In the genomic region with DNA sequence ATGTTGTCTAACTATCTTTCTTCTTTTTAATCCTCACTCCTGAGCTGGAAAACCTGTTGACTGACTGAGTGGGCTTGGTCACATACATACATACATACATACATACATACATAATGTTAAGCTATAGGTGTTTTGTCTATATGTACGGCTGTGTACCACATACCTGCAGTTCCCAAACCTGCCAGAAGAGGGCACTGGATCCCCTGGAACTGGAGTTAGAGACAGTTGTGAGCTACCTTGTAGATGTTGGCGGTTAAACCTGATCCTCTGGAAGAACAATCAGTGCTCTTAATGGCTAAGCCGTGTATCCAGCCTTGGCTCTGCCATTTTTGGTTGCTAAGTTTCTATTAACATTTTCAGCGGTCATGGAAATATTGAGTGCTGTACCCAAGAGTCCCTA, we compare ENCODE assay signal across 8 mouse cellular contexts. TPM values are rescaled to one million over a fixed set of nuclear protein-coding genes. Genes with fewer than 3 reads are reported as not detected.
A peak's percentile ranks its signal among the peaks of the same experiment; 100 is the strongest.
DNase-seq lines count a peak whose midpoint lies in the region; TF ChIP-seq lines count a peak whose summit lies in the region.

No protein-coding gene starts in this region.

- H3K36me3 ChIP-seq in ES-E14 (ENCODE audit: control insufficient read depth, insufficient read depth, low read length, poor library complexity, severe bottlenecking), result no peaks in the 10 kb centered on the region
- H3K36me3 ChIP-seq in splenic B cell, adult 2 months (ENCODE audit: control insufficient read depth, insufficient read depth, low read length, poor library complexity, severe bottlenecking), result no peaks in the 10 kb centered on the region

- intact Hi-C loops in gastrocnemius, postnatal 36 days (cut with DNase I), result loop anchor here (1.0 to 5.0 kb wide), 2 partner anchors 65 to 151 kb away; no protein-coding TSS in a partner anchor

- no peak overlapping the region for H3K9ac ChIP-seq in ES-E14 (ENCODE audit: insufficient read depth, low read depth, low read length, poor library complexity, severe bottlenecking)

- H3K4me3 ChIP-seq in ES-E14 (ENCODE audit: insufficient read depth in 1 of 2, low read depth in 1 of 2, low read length in 2 of 2, poor library complexity in 1 of 2, severe bottlenecking in 1 of 2), result no peak overlapping the region

- in situ Hi-C loops in ES-E14 (cut with MboI; ENCODE audit: low sequenced_read_pairs in 2 of 2, unreplicated experiment in 2 of 2), result loop anchor here in 1 of 2 experiments (10.0 kb wide), 1 partner anchor 54 kb away; no protein-coding TSS in a partner anchor

- H3K27ac ChIP-seq in ES-E14 (ENCODE audit: insufficient read depth, low read depth, low read length, poor library complexity, severe bottlenecking), result no peak overlapping the region

- no peaks in the 10 kb centered on the region for H3K27me3 ChIP-seq in splenic B cell, adult 2 months (ENCODE audit: control insufficient read depth, insufficient read depth, low read length, poor library complexity, severe bottlenecking)

- peaks cover 0 to 3% of the 10 kb centered on the region in 2 experiments; a peak in 1 of 4 replicates for H3K4me1 ChIP-seq in ES-E14 (ENCODE audit: control insufficient read depth in 2 of 2, insufficient read depth in 2 of 2, low read length in 2 of 2, poor library complexity in 1 of 2)

- H3K9me3 ChIP-seq in ES-E14 (ENCODE audit: control insufficient read depth, insufficient read depth, low read depth, low read length), result no peaks in the 10 kb centered on the region

- DNase-seq in cerebellum, adult 11 months, result peak; percentile 11
- DNase-seq in cerebellum, adult 11-12 months, result no peak
- peak; percentile 85 for DNase-seq in ES-E14 (ENCODE audit: low read depth, low spot score)
- DNase-seq in cerebellum, adult 9-10 months, result peak; percentile 17
- DNase-seq in gastrocnemius, postnatal 36 days, result peak; percentile 70
- peak; percentile 71 for DNase-seq in layer of hippocampus, postnatal 10 days (ENCODE audit: low spot score in 2 of 2)
- peak; percentile 48 to 79 for DNase-seq in lung, postnatal 4 days
- DNase-seq in splenic B cell, adult 2 months (ENCODE audit: low read depth, low spot score), result peak; percentile 76

TF ChIP-seq in ES-E14, 5 proteins besides CTCF, POLR2A, EP300 and RAD21:
- TF ChIP-seq CHD2 (IDR thresholded peaks at IDR 0.05; ENCODE audit: low read depth, low read length), result no peak
- no peak for TF ChIP-seq MAFK (IDR thresholded peaks at IDR 0.05; ENCODE audit: insufficient read depth, low read depth, low read length)
- TF ChIP-seq HCFC1 (IDR thresholded peaks at IDR 0.05; ENCODE audit: borderline replicate concordance, insufficient read depth, low read length), result no peak
- TF ChIP-seq ZNF384 (IDR thresholded peaks at IDR 0.05; ENCODE audit: low read depth, low read length), result no peak
- TF ChIP-seq ZC3H11A (IDR thresholded peaks at IDR 0.05; ENCODE audit: borderline replicate concordance, low read depth, low read length), result peak; percentile 68; the same call in 1 of the 2 replicates

RNA-seq across cellular contexts. Expression of a gene that starts 7.6 kb away (rescaled TPM):
- total RNA-seq in ES-E14 (2012; rRNA removed), result 28.2 and 43.6 TPM in 2 replicates
- total RNA-seq in gastrocnemius, postnatal 36 days (2021), result 1 to 10 TPM; 2.5 TPM
- total RNA-seq in layer of hippocampus, postnatal 10 days (2021), result 1 to 10 TPM; 5.8 to 6.5 TPM

RNA-seq across cellular contexts. Expression of a gene that starts 36.9 kb away (rescaled TPM):
- total RNA-seq in ES-E14 (2012; rRNA removed), result 0.31 TPM in 1 of 2 replicates, not detected in the other
- not detected for total RNA-seq in gastrocnemius, postnatal 36 days (2021)
- total RNA-seq in layer of hippocampus, postnatal 10 days (2021), result not detected
